Mouse (Mus musculus): Measurements from ENCODE around the gene Bri3bp.

The Bri3bp gene

DNA sequence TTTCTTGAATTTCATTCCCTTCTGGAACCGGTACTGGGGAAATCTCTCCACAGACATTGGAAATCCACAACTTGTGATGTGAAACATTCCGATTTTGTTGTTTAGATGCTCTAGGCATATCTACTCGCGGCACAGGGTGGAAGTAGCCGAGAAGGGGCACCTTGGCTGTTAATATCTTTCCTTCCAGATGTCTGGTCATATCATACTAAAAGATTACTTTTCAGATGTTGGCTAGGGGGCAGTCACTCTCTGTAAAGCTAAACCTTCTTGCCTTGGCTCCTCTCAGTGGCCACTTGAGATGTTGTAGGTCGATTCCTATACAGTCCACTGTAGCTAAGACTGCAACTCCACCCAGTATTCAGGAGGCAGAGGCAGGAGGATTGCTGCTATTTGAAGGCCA is 14.7 kb downstream of the Bri3bp start:
- DNase-seq, result no peak

DNA sequence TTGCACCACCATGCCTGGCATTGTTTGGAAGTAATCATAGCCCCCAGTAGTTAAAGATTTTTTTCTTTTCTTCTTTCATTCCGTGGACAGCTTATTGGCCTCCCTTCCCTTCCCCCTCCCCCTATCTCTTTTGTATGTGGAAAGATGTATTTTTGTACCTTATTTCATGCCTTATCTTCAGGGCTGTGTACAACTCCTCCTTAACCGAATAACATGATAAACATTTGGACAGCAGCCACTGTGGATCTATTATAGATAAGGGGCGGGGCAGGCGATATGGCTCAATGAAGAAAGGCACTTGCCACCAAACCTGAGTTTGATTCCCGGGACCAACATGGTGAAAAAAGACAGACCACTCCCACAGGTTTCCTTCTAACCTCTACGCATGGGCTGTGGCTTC is 16.2 kb downstream of the Bri3bp start:
- DNase-seq, result no peak

DNA sequence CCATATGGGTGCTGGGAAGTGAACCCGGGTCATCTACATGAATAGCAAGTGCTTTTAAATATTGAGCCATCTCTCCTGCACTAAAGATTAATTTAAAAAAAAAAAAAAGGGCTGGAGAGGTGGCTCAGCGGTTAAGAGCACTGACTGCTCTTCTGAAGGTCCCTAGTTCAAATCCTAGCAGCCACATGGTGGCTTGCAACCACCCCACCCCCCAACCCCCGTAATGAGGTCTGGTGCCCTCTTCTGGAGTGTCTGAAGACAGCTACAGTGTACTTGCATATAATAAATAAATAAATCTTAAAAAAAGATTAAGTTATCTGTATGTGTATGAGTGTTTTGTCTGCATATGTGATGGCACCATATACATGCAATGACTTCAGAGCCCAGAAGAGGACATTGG is 19.2 kb downstream of the Bri3bp start:
- no peak for DNase-seq

DNA sequence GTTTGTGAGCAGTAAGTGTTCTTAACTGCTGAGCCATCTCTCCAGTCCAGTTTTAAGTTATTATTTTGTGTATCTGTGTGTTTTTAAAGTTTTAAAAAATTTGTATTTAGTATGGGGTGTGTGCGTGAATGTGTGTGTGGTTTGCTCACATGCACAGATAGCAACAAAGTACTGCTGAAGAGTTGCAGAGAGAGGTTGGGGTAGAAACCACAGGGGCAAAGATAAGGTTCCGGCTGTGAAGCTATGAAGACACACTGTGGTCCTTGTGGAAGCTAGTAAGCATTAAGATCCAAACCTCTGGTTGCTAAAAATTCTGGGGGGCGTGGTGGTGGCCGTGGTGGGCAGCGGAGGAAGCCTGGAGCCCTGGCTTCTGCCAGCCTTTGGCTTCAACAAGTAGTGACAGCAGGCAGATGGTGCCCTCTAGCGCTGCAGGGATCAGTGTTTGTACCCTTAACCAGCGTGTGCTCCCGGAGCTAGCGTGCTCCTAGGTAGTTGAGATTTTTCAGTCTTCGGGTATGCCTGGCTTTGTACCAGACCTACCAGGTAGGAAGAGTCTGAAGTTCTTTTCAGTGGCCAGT is 20.6 kb downstream of the Bri3bp start:
- DNase-seq, result peak; percentile 36

DNA sequence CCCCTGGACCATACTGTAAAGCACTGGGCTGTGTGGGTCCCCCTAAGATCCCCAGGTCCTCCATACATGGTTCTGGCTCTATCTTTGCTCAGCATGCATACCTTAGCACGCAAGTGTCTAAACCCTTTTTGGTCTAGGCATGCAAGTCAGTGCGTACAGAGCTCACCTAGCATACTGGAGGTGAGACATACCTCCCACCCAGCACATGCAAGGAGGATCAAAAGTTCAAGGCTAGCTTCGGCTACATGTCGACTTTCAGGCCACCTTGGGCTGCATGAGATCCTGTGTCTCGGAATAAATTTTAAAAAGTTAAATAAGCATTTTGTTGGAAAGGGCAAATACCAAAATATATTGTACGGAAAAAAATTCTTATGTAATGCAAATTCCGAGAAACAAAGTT is 23.8 kb downstream of the Bri3bp start:
- no peak for DNase-seq

DNA sequence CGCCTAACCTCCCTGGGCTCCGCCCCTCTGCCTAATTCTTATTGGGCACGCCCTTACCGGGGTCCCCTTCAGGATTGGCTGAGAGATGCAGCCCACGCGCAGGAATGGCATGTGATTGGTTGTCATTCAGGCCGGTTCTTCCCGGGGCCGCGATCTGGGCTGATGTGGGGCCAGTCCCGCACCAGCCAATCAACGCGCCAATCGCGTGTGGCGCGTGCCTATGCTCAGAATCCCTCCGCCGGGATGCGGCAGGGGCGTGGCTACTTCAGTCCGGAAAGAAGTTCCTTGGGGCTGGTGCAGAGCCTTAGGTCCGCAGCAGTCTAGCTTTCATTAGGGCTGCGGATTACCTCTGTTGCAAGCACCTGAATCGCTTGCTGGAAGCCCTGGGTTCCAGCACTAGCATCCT is 24.3 kb downstream of the Bri3bp start:
- DNase-seq, result peak; percentile 98

DNA sequence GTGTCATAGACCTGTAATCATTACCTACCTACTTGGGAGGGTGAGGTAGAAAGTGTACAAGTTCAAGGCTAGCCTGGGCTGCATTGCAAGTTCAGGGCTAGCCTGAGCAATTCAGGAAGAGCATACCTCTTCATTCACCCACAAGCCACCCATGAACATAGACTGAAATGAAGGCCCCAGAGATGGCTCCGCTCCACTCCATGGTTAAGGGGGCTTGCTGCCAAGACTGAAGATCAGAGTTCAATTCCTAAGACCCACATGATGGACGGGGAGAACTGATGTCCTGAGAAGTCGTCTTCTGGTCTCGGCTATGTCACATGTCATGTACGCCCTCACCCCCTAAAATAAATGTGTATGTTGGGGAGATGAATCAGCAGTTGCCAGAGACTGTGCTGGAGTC is 25.1 kb downstream of the Bri3bp start:
- no peak for DNase-seq

- DNase-seq, result no peak
Measured at GRCm38 (mm10) chr5:125467261-125467660, 25.9 kb downstream of the Bri3bp start.

GRCm38 (mm10) chr5:125470713-125471112 is 29.3 kb downstream of the Bri3bp start:
- no peak for DNase-seq

- DNase-seq, result no peak
Measured at GRCm38 (mm10) chr5:125472796-125473475, 31.6 kb downstream of the Bri3bp start.

DNA sequence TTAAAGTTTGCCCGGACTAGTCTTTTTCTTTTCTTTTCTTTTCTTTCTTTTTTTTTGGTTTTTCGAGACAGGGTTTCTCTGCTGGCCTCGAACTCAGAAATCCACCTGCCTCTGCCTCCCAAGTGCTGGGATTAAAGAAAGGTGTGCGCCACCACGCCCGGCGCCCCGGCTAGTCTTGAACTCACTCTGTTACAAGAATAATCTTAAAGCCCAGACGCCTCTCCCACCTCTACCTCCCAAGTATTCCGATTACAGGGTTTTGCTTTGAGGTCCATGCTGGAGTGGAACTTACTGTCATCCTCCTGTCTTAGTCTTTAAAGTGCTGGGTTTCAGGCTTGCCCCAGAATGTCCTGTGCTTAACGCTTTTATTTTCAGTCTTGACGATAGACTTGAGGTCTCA is 33.7 kb downstream of the Bri3bp start:
- no peak for DNase-seq

- peak; percentile 98 for DNase-seq
Measured at GRCm38 (mm10) chr5:125475601-125476285, 34.4 kb downstream of the Bri3bp start, which contains the start of gene Aacs. Gene Aacs, plus strand, starts transcription at chr5:125475814.

- DNase-seq, result no peak
Measured at GRCm38 (mm10) chr5:125476286-125476625, 34.9 kb downstream of the Bri3bp start.

DNA sequence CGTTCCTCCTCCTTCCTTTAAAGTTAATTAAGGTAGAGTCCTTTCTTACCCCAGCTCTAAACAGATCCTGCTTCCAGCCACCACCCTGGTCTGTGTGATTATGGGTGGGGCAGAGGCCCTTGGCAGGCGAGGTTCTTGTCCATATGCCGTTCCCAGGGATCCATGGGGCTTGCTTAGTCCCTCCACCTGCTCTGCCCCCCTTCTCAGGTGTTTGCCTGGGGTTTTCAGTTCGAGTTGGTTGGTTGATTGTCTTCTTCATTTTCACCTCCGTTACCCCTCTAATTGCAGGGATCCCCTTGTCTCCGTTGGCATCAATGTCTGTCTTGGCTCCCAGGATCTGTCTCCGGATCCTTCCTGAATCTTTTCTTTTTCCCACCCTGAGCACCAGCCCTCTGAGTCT is 35.4 kb downstream of the Bri3bp start:
- DNase-seq, result no peak

DNA sequence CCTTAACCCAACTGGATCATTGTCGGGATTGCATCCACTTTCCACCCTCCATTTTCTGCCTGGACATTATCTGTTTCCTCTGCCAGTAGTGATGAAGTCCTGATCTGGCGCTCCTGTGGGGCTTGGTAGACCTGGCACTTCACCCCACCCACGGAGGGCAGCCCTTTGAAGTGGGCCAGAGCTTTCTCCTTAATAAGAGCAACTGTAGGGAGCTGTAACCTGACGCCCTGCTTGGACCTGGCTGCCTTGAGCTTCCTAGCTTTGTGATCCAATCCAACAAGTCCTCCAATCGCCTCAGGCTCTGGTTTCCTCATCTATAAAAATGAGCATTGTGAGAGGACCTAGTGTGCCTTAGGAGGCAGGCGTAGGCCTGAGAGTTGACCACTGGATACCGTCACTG is 36.2 kb downstream of the Bri3bp start:
- DNase-seq, result no peak

DNA sequence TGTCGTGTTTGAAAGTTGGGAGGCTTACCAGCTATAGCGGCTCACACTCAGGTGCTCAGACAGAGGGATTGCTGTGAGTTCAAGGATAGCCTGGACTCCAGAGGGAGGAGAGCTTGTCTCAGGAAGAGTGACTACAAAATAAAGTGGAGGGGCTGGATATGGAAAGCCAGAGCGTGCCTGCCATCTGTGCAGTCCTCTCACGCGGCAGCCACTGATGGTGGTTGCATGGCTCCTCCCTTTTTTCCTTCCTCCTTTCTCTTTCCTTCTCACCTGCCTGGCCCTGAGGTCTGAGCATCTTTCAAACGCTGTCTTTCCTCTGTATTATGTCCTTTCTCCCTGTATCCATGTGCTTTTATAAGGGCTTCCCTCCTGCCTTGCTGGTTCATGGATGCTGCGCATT is 36.7 kb downstream of the Bri3bp start:
- DNase-seq, result no peak

- no peak for DNase-seq
Measured at GRCm38 (mm10) chr5:125479376-125479775, 38.0 kb downstream of the Bri3bp start.

DNA sequence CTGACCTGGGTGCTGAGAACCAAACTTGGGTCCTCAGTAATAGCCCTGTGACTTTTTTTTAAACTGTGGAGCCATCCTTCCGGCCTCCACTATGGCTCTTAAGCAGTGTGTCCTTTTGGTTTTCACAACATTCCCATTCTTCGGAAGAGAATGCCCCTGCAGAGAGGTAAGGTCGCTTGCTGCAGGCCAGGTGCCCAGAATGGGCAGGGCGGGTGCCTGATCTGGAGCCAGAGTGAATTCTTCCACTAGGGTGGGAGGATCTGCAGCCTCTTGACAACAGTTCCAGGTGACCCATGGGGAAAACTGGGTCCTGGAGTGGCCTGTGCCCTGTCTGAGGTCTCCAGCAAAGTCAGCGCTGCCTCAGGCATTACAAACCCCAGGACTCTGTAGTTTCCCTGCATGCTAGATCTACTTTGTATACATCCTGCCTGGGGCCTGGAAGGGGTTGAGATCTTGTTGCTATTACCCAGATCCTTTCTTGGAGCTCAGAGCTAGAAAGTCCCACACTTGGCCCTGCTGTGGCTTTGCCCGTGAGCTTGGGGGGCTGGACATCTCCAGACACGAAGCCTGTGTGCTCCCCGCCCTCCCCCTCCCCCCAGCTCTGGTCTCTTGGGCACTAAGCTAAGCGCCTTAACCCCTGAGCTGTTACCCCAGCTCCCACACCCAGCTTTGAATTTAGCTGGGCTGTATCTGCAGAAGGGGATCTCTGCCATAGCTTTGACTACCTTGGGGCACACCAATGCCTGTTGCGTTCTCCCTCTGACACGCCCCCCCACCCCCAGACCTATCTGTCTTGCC is 39.3 kb downstream of the Bri3bp start:
- no peak for DNase-seq

DNA sequence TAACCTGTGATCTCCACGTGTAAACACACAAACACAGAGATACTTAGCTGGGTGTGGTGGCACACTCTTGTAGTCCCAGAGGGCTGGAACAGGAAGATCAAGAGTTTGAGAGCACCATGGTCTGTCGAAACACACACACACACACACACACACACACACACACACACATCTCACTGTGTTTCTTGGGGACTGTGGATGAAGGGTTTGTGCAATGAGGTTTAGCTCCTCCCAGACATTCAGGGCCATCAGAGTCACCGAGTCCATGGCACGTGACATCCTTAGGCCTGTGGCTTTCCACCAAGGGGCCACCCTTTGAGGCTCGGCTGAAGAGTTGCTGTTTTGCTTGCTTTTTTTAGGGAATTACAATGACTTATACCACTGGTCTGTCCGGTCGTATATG is 41.1 kb downstream of the Bri3bp start:
- DNase-seq, result no peak

- no peak for DNase-seq
Measured at GRCm38 (mm10) chr5:125483712-125484611, 42.6 kb downstream of the Bri3bp start.

DNA sequence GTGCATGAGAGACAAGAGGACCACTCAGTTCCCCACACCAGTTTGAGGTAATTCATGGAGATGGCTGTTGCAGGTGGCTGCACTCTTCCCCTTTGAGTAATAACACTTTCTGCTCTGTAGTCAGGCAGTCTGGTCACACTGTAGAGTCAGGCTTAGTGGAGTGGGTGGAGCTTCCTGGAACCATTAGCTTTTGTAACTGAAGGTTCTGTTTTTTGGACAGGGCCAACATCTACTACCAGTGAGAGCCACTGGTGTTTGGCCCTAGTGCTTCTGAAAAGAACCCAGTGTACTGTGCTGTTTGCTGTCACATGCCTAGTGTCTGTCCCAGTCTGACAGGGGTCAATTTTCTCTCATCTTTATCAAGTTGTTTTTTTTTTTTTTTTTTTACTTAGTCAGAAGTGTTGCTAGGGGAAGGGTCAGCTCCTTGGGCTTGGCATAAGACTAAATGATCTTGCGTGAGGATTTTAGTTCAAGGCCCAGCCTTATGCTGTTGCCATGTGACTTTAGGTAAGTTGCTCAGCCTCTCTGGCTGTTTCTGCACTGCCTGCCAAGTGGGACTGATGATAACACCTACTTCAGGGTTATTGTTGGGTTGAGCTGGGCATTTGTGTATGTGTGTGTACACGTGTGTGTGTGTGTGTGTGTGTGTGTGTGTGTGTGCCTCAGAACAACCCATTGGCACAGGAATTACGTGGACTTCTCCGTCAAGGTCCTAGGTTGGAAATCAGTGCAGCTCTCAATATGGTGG is 43.8 kb downstream of the Bri3bp start:
- DNase-seq, result no peak

- DNase-seq, result no peak
Measured at GRCm38 (mm10) chr5:125486088-125486487, 44.7 kb downstream of the Bri3bp start.
